Mouse (Mus musculus) layer of hippocampus, adult 8-10 months (tissue): ENCODE measurements around the gene Runx3. TPM values are rescaled to one million over a fixed set of nuclear protein-coding genes. Genes with fewer than 3 reads are reported as not detected.

ENCODE experiments used
- DNase-seq, 2 experiments: peaks; one replicate each; pipeline ENCODE4 v3.0.0; 2022; ENCODE audit warnings: low spot score in 2 of 2
- total RNA-seq, 4 experiments: library from RNA; stranded (reverse); gene quantifications; 2 replicates each; pipeline ENCODE4 v1.2.4; 2022

Gene Runx3
- total RNA-seq, 4 experiments from 2014 or later: 0.78 to 0.89 TPM; not detected in 2

DNA sequence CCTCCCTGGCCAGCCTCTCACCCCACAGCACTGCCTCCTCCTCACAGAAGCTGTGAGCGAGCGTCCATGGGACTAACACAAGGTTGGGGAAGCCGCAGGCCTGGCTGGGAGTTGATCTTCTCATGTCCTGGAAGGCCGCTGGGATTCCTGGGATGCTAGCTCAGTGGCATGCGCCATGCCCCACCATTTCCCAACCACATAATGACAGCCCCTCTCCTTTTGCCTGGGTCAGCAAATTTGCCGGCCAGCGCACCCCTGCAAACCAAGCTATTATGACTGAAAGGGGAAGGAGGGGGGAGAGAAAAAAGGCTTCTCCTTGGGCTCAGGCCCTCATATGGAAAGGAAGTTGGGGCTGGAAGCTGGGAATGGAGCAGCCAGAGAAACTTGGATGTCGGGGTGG lies 6.8 kb upstream of the Runx3 start:
- no peak for DNase-seq

DNA sequence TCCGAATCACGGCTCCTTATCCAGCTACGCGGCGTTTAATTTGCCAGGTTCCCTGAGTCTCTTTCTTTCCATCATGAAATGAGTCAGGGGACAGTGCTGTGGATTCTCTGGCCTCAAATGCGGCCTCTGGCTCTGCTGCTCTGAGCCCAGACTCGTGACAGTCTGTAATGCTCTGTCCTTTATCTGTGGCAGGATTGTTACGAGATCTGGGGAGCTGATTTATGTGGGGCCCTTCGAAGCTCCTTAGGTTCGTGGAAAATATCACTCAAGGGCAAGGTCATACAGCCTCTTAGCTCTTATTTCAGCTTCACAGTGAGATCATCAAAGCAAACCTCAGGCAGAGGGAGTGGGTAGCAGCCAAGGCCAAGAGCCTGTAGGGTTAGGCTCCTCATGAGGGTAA lies 6.2 kb upstream of the Runx3 start:
- no peak for DNase-seq

DNA sequence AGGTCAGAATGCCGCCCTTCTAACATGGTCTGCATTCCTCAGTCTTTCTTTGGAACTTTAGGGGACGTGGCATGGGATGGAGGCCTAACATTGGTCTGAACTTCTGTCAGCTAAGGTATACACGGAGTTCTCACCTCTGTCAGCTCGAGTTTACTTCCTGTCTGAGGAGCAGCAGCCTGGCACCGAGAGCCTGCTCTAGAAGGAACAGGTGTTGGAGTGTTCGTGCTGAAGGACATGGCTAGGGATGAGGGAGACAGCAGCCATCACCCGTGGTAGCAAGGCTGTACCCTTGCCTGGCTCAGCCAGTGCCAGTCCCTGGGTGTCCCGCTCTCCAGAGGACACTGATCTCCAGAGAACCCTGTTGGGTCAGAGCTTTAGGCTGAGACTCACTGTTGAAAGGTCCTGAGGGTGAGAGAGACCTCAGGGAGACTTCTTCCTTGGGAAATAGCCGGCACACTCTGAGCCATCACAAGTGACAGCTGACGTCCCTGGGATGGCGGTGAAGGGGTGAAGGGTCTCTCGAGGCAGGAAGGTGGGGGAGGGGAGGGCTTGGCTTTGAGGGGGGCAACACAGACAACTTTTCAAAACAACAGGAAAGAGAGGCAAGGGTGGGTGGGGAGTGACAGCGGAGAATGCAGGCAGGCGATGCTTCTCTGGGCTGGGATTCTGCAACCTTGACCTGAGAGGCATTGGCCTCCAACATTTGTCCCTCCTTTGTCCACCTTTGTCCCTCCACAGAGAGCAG lies 4.9 kb upstream of the Runx3 start:
- no peak for DNase-seq

DNA sequence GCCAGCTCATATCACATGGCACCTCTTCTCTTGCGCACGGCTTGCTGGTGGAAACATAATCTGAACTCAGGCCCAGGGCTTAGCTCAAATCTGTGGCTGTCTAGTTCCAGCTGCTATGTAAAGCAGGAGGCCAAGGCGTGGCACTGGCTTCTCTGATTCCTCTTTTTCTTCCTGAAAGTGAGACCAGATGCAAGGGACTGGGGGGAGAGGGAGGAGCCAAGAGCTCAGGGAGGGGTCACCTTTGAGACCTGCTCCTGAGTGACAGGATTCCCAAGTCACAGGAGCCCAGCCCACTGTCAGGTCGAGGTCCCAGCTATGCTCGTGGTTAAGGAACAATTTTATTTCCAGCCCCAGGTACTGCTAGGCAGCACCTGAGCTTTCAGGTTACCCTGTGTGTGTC lies 4.1 kb upstream of the Runx3 start:
- DNase-seq: no peak

DNA sequence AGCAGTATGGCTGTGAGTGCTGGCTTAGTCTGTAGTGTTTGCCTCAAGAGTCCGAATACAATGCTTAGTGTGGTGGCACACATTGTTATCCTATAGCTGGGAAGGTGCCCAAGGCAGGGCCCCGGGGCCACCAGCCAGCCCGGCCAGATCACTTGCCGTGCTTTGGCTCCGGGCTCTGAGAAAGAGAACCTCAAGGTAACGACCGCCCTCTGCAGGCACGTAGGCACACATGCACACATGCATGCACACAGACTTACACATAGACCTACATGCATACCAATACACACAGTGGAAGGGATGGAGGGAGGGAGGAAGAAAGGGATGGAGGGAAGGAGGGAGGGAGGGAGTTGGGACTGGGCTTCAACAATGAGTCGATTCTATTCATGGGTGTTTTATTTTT lies 2.6 kb upstream of the Runx3 start:
- DNase-seq: no peak

DNA sequence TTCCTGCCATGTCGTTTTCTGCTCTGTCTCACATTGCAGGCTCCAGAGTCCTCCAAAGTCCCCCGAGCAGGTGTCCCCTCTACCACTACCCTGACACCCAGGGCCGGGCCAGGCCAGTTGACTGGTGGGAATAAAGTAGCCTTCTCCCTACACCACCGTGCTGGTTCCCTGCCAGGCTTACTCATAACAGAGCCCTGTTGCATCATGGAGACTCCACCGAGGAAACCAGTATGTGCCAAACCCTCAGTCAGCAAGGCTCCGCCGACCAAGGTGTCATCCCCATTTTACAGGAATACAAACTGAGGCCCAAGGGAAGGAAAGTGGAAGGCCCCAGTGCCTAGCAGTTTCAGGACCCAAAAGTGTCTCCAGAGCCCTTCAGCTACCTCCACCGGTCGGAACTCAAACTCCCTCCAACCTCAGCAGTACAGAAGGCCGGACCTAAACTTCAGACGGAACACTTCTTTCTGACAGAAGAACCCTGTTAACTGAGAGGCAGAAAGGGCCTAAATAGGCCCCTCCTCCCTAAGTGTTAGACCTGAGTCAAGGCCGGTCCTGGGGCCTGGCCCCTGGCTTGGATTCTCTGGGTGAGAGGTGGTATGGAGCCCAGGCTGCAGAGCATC lies 1.5 kb upstream of the Runx3 start:
- DNase-seq: no peak

DNA sequence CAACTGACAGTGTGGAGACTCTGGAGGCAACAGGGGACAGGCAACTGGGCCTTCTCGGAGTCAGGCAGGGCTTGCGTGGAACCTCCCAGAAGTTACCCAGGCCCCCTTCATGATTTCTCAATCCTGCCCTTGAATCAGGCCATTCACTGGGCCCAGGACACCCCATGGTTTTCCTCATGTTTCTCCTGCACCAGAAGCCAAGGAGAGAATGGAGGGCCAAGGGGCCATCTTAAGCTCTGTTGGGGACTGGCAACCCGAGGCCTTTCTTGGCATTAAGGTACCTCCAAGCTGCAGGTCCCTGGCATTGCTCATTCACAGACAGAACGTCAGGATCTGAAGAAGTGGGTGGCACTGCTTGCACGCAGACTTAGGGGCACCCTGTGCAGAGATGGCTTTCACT lies 3.3 kb downstream of the Runx3 start:
- DNase-seq: no peak

DNA sequence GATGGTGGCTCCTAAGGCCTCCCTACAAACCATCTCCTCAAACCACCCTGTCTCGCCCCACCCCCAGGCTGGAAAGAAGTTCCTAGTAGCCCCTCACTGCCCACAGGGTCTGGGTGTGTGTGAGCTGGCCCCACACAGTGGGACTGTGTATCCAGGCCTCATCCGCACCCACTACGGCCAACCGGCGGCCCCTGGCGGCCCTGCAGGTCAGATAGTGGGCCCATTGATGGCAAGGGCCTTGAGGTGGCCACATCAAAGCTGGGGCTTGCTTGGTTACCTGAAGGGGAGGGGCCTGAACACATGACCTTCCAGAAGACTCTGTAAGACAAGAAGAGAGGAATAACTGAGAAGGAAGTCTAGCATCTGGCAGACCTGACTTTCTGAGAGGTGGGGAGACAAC lies 4.3 kb downstream of the Runx3 start:
- DNase-seq: no peak

DNA sequence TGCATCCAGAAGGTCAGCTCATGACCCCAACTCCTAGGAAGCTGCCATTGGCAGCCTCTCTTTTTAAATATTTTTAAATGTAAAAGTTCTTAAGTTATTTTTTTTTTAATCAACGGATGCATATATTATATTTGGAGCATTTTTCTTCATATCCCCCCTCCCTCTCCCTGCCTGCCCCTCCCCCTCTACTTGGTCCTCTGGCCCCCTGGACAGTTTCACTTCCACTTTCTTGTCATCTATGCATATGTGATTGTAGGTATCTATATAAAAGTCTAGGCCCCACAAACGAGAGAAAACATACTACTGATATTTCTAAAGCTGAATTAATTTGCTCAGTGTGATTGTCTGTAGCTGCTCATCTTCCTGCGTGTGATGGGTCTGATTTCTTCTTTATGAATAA lies 4.7 kb downstream of the Runx3 start:
- no peak for DNase-seq

DNA sequence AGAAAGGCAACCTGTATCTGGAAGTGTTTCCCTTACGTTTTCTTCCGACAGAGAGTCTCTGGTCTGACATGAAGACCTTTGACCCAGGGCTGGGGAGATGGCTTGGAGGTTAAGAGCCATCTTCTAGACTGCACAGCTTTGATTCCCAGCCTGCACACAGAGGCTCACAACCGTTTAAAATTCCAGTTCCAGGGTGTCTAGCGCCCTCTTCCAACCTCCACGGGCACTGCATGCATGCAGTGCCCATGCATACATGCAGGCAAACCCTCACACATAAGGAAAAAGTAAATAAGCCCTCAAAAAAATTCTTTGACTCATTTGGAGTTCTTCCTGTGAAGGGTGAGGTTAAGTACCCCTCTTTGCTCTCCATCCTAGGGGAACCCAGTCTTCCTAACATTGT lies 5.9 kb downstream of the Runx3 start:
- DNase-seq: no peak

DNA sequence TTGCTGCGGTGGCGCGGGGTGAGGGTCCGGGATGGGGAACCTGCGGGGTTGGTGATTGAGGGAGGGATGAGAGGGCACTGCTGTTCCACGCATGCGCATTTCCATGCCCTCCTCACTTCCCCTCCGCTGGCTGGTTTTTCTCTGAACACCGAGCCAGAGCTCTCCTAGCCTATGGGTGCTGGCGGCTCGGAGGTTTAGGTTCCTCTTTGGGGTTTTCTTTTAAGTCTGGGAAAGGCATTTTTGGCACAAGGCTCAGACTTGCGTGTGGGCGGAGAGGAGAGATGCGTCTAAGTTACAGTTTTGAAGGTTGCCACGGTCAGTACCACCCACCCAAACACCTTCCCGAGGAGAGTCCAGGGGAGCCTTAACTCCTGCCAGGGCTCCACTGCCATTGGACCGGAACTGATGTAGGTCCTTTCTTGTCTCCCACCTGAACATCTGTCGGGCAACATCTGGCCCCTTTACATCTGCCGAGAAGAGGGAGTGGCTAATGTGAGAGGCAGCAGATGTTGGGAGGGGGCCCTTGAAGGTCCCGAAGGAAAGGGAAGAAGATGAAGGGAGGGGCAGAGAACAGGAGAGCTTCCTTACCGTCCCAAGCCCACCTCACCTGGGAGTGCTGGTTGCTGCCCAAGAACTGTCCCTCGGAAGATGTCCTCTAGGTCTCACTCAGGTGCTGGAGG lies 8.5 kb downstream of the Runx3 start:
- DNase-seq: no peak

DNA sequence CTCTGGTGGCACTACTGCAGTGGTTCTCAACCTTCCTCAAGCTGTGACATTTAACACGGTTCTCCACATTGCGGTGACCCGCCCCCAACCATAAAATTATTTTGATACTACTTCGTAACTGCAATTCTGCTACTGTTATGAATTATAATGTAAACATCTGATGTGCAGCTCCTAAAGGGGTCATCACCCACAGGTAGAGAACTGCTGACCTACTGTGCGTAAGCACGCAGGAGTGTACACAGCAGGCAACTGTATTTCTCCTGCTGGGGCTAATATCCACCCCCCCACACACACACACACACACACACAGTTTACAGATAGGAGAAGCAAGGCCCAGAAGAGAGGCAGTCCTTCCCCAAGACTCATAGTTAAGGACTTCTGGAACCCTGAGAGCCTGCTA lies 9.7 kb downstream of the Runx3 start:
- no peak for DNase-seq

DNA sequence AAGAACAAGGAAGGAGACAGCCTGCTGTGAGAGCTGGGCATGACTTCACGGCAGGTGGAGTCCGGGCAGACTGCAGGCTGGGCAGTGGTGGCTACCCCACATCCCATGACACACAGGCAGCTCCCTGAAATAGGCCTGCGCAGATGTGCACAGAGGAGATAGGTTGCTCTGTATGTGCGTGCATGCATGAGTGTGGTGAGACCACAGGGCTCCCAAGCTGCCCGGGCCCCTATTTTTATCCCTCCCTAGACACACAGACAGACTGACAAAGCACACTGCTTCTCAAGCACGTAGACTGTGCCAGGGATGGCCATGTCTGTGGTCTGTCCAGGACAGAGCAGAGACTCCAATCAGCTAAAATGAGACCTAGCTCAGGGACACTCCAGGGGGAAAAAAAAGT lies 10.7 kb downstream of the Runx3 start:
- no peak for DNase-seq

DNA sequence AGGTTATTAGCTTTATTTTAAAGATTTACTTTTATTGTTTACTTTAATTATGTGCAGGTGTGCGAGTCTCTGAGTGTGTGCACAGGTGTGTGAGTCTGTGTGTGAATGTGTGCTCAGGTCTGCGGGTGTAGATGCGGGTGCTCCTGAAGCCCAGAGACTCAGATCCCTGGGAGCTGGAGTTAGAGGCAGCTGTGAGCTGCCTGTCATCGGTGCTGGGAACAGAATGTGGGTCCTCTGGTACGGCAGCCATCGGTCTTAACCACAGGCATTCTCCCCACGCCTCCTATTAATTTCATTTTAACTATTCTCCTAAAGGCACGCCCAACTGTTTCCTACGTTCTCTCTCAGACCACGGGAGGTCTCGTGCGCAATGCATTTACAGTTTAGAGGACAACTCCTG lies 12.3 kb downstream of the Runx3 start:
- DNase-seq: no peak

DNA sequence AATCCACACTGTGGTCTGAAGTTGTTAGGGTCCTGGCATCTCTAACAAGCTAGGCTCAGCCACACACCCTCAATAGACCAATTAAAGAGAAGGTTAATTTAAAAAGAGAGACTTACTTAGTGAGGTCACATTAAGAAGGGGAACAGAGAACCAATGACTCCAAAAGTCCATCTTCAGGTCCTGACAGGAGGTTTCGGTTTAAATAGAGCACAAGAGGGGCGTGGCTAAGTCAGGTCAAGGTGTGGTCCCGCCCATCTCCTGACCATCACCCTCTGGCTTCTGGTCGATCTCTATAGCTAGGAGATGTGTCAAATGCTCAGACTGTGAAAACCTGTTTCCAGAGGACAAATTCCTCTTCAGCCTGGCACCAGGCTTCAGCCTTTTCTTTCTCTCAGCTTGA lies 13.3 kb downstream of the Runx3 start:
- no peak for DNase-seq

DNA sequence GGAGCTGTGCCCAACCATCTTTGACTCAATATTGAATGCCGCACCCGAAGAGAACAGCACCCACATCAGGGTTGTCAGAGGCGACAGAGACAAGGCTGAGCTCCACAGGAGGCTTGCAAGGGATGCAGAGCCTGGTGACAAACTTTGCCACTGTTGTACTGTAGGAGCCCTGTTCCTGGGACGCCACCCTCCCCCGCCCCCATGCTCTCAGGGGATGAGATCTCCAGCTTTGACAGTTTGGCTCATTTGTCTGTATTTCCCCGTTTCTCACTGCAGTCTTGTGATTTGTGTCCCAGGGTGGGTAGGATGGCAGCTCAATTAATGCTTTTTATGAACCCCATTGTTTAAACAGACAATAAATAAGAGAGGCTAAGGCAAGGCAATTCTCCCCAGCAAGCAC lies 14.9 kb downstream of the Runx3 start:
- no peak for DNase-seq

DNA sequence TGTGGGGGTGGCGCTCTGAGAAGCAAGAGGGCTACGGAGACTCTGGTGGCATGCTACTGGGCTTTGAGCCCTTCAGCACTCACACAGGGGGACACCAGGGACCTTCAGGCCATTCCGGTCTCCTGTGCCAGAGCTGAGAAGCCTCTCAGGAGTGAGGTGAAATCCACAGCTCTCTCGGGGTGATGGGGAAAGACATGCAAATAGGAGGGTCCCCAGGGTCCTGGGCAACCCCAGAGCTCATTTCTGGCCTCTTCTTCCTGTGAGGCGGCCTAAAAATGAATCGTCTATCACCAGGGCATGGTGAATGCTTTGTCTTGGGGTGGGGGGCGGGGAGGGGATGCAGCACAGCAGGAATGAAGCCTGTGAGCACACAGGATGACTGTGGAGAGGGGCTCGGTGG lies 15.8 kb downstream of the Runx3 start:
- DNase-seq: no peak

DNA sequence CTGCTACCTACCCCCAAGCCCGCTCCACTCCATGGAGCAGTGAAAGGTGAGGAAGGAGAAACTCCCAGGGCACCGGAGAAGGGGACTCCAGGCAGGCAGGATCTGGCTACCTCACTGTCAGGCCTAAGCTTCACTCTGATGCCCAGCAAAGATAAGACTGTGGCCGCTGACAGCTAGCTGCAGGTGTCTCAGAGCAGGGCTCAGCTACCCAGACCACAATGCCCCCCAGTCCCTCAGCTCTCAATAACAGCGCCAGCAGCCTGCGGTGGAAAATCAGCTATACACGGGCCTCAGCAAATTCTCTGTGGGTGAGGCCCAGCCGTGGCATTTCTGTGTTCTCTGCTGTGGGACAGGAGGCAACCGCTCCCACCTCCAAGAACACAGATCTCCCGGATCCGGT lies 16.2 kb downstream of the Runx3 start:
- DNase-seq: no peak

DNA sequence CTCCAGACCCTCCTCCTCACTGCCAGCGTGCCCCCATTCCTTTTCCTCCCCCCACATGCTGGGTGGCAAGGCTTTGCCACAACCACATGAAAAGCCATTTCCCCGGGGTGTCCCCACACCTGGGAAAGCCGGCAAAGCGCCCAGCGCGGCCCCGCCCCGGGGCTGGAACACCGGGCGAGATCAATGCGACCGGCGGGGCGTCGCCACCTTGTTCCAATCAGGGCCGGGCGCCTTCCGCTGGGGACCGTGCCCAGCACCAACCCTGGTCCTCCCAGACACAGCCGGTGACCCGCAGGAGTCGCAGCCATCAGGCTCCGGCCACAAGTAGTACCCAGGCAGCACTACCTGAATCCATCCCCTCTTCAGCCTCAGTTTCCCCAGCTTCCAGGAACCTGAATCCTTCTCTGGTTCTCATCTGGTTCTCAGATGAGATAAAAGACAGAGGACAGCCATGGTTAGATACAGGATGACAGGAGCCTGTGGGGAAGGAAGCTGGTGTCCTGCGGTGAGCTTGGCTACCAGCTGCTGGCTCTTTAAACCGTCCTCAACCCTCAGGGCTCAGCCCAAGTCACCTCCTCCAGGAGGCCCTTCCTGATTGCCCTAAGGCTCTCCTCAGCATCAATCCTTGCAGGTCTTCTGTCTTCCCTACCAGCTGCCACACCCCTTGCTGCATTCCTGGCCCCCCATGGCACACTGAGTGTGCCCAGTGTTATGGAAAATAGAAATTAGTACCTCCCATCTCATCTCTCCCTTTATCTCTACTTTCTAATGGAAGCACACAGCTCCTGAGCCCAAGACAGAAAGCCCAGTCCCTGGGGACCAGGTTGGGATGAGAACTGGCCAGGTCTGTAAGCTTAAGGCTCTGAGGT lies 20.4 kb downstream of the Runx3 start:
- DNase-seq: no peak

DNA sequence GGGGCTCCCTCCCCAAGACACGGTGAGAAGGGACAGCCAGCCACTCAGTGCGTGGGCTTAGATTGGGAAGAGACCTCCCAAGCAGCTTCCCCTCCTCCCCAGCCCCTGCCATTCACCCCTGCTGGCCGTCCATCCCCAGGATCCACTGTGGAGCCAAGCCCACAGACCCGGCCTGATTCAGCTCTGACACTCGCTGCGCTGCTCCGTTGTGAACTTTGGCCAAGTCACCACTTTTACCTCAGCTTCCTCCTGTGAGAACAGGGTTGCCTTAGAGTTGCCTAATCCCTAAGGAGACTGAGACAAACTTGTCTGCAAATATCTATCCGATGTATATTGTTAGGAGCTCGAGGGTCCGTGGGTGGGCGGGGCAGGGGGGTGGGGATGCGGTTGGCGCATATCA lies 21.3 kb downstream of the Runx3 start:
- no peak for DNase-seq

DNA sequence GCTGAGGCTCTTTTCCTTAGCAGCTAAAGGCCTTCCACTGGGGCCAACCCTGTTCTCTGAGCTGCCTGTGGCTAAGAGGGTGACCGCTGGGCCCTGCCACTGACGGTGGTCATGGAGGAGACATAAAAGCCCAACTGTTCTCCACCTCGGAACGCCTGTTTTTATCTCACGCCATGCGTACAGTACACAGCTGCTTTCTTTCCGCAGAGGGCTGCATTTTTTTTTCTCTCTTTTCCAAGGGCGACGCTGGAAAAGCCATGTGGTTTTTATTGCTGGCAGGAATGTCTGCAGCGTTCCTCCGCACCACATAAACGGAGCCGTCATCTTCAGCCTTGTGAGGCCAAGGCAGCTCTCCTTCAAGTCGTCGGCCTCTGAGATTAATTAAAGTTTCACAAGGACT lies 26.3 kb downstream of the Runx3 start:
- DNase-seq: no peak

DNA sequence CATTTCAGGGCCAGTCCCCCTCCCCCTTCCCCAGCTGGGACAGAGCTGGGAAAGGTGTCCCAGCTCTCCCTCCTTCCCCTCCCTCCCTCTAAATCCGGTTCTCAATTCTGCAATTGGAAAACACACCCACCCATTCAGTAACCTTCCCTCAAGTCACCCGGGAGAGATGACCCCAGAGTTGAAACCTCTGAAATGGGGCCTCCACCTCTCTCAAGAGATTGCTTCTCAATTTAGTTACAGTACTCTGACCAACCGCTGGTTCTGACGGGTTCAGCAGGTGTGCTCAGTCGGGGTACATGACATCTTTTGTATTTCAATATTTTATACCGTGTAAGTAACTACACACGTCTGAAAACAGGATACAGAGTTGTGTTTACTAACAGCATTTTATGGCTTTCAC lies 28.2 kb downstream of the Runx3 start:
- DNase-seq: no peak
